Mouse (Mus musculus) spleen, adult 18-20 months (tissue): ENCODE data around the gene Rims4.

Experiments used
- DNase-seq, 2 experiments: peaks; one replicate each; pipeline ENCODE4 v3.0.0; 2022; ENCODE audit warnings: mixed read lengths in 2 of 2

Rims4 gene

DNA sequence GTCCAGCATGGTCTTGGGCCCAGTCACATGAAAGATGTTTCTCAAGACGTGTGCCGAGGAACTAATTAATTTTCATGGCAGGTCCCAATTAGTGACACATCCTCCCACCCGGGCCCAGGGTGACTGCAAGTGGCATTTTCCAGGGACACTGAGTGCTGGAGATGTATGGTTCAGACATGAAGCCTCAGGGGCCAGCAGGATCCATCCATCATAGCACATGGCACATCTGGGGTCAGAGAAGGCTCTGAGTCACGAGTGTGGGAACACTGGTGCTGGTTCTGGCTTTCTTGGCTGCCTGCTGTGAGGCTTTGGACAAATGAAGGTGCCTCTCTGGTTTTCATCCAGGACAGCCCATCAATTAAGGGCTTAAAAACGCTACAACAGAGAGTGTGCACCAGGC, 11.4 kb downstream of the Rims4 start:
- DNase-seq = no peak

DNA sequence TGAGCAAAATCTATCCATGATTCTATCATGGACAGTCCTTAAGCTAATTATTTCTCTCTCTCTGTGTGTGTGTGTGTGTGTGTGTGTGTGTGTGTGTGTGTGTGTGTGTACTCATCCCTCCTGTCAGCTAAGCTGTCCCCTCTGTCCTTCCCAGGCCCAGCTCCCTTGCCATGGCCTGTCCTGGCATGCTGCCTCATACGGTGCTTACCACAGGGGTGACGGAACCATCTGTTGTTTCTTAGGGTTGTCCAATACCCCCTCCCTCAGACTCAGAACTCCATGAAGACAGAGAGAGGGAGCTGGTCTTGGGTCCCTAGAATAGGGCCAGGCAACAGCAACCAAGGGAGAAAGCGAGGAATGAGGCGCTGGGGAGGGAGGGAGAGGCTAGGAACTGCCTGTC, 14.2 kb downstream of the Rims4 start:
- no peak for DNase-seq

- DNase-seq = no peak
These were observed 15.0 kb downstream of the Rims4 start for GRCm38 (mm10) chr2:163903461-163903860.

DNA sequence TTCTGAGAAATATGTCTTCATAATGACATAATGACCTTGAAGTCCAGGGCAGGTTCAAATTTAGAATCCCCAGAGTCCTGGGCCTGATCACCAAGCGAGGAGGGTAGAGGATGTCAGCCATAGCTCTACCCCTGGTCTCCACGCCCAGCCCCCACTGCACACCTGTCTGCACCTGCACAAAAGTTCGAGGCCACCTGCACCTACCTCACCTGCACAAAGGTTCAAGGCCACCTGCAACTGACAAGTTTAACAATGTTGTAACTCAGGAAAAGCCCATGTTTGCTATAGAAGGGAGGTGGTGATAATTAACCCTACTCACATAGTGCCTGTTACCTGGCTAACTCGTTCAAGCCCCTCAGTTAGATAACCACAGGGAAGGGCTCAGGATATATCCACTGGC, 16.0 kb downstream of the Rims4 start:
- no peak for DNase-seq

DNA sequence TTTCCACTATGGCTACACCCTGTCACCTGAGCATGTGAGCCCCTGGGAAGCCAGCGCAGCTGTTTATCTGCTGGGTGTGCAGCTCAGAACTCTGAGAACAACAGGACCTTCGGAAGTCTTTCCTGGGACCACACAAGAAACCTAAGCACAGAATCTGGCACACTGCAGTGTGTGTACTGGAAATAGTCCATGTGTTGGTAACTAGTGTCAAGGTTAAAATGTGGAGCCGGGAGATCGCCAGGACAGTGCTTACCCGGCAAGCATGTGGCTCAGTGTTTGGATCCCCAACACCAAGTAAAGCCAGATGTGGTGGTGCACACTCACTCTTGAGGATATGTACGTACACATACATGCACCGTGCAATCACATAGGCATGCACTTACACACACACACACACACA, 17.4 kb downstream of the Rims4 start:
- DNase-seq = no peak

DNA sequence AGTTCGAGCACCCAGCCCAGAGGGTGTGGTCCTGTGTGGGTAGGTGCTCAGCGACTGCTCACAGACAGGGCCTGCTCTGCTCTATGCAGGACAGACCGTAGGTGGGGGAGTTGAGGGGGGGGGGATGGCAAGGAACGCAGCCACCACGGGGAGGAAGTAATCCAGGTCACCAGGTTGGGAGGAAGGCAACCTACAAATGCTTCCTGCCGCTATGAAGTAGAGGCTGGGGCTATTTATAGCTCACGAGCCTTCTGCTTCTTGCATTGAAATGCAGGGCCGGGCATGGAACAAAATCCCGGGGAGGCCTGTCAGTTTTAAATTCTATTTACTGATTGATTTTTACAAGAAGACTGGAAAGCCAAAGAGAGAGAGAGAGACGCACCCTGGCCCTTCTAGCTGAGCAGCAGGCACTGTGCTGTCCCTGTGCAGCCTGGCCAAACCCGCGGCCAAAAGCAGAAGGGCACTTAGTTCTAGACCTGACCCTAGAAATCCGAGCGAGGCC, 18.5 kb downstream of the Rims4 start:
- no peak for DNase-seq

- DNase-seq = no peak
These were observed 20.4 kb downstream of the Rims4 start for GRCm38 (mm10) chr2:163897988-163898535.

DNA sequence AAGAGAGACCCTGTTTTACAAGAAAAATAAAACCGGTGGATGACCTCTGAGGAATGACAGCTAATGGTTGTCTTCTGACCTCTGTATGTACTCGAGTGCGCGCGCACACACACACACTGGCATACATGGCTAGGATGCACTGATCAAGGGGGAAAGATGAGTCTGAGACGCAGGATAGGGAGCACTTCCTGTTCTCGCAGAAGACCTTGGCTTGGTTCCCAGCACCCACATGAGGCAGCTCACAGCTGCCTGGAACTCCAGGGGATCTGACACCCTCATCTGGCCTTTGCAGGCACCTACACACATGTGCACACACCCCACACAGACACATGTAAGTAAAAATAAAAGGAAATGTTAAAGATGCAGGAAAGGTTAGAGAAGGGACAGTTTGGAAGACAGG, 21.5 kb downstream of the Rims4 start:
- no peak for DNase-seq

DNA sequence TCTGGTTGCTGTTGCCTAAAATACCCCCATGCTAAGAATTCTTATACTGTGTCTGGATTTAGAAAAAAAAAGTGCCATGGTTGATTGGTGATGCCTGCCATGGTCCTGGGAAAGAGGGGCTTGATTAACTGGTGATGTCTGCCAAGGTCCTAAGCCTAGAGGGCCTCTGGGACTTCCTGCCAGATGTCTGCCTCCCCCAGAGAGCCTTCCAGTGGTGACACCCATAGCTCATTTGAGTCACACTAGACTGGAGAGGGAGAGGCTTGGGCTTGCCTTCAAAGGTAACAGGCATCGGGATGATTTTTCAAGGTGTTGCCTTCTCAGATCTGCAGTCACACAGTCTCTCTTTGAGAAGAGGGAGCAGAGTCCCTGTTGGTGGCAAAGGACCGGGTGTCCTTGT, 23.3 kb downstream of the Rims4 start:
- no peak for DNase-seq

GRCm38 (mm10) chr2:163893446-163894370, 24.8 kb downstream of the Rims4 start:
- DNase-seq = no peak

GRCm38 (mm10) chr2:163891271-163891670, 27.2 kb downstream of the Rims4 start:
- no peak for DNase-seq

- DNase-seq = no peak
These were observed 27.9 kb downstream of the Rims4 start for GRCm38 (mm10) chr2:163890586-163890985.

DNA sequence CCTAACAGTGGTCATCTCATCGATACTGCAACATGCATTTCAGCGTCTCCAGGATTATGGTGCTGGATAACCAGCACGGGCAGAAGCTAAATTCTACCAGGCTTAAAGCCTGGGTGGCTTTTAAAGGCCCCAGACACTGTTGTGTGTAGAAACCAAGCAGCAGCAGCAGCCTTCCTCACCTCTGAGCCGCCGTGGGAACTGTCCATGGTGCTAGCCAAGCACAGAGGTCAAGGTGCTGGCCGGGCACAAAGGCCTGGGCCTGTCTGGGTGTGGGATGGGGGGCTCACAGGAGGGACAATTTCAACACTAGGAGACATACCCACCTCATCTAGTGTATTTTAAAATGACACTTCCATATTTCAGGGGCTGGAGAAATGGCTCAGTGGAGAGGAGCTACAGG, 29.1 kb downstream of the Rims4 start:
- no peak for DNase-seq

DNA sequence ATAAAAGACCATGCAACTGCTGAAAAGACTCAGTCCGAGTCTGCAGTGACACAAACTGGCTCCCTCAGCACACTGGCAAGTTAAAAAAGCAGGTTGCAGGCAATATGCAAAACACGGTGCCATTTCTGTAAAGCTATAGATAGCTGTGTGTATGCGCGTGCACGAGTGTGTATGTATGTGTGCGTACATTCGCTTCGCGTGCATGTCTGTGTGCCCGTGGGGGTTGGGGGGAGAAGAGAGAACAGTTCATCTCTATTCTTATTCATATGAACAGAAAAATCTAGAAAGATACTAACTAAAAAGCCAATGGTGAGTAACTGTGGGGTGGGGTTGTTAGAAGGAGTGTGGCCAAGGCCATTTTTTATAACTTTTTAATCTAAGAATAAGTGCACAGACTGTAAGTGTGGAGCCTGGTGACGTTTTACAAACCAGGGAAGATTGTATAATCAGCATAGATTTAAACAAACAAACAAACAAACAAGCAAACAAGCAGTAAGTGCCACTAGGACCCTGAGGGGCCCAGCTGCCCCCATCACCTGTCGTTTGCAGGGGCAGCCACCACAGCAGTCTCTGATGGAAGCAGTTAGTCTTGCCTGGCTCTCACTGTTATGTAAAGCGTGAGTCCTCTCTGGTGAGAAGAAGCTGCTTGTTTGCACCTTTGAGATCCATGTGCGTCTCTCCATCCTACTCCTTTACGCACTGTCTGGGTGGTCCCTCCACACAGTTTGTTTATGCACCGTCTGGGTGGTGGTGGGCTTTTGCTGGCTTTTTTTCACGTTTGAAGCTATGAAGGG, 35.4 kb downstream of the Rims4 start:
- DNase-seq = no peak

DNA sequence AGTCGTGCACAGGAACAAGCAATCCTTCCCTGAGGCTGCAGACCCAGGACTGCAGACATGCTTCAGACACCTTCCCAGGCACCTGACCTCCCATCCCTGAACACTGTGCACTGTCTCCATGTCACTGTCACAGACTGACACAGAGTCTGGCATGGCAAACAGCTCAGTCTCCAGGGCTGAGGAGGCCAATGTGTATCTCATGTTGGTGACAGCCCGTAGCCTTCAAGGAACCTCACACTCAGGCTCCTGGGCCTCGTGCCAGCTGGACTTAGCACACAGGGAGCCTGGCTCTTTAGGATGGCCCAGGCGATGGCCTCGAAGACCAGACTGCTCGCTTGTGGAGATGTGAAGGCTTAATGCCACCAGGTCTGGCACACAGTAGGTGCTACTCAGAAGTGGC, 37.6 kb downstream of the Rims4 start:
- DNase-seq = no peak

GRCm38 (mm10) chr2:163876830-163877498, 41.5 kb downstream of the Rims4 start:
- DNase-seq = no peak

GRCm38 (mm10) chr2:163875484-163875883, 43.0 kb downstream of the Rims4 start:
- no peak for DNase-seq

- no peak for DNase-seq
These were observed 43.6 kb downstream of the Rims4 start for GRCm38 (mm10) chr2:163874877-163875276.

DNA sequence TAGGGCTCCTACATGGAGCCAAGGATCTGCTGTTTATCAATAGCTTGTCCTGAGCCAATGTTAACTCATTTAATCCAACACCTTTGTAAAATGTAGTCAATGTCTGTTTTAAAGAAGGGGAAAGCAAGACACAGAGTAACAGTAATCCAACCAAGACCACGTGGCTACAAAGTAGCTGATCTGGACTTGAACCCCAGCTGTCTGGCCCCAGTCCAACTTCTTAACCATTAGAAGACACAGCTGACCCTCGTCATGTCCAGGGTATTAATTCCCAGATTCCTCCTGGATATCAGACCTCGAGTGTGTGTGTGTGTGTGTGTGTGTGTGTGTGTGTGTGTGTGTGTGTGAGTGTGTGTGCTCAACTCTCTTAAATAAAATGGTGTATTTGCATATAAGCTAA, 46.6 kb downstream of the Rims4 start:
- no peak for DNase-seq

DNA sequence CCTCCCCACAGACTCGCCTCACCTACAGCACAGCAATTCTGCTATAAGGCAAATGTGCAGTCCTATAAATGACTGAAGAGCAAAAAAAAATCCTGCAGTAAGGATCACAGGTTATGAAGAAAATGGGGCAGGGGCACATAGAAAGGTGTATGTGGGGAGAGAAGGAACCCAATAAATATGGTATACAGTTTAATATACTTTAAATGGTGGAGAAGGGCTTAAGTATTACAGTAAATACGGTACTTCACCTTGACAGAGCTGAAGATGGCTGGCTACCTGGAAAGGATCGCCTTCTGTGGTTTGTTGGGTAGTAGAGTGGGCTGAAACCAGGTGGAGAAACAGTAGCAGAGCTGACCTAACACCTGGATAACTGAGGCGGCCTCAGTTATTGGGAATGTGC, 47.2 kb downstream of the Rims4 start:
- DNase-seq = no peak

- DNase-seq = no peak
These were observed 48.7 kb downstream of the Rims4 start for GRCm38 (mm10) chr2:163869783-163870182.

- DNase-seq = no peak
These were observed 52.4 kb downstream of the Rims4 start for GRCm38 (mm10) chr2:163866061-163866460.

DNA sequence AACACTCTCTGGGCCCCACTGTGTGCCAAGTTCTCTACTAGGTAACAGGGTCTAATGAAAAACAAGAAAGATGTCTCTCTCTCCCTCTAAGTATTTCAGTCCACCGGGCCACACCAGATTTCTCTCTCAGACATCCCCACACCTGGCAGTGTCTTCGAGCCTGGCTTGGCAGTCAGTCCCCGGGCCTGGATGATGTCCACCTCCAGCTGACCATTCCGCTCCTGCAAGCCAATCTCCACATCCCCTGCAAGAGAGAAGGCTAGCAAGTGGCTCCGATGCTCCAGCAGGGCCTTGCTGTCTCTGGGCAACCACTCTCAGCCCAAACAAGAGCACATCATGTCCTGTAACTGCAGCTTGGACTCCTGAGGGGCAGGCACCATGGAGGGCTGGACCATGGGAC, 53.2 kb downstream of the Rims4 start:
- no peak for DNase-seq
